Mouse (Mus musculus): ENCODE data around the gene Hvcn1.
"Not testable (repeated sequence)": the region's sequence is repeated elsewhere in the genome, so short reads cannot be mapped to it uniquely, and the experiment has no call there.

Gene Hvcn1

GRCm38 (mm10) chr5:122201904-122202303 is 4.7 kb upstream of the Hvcn1 start:
- in situ Hi-C loops (cut with MseI, MboI), result no loop called here

GRCm38 (mm10) chr5:122204180-122204579 is 2.4 kb upstream of the Hvcn1 start:
- in situ Hi-C loops (cut with MseI, MboI), result no loop called here

- in situ Hi-C loops (cut with MseI, MboI), result no loop called here
Observed at GRCm38 (mm10) chr5:122208909-122209308, 2.3 kb downstream of the Hvcn1 start.

GRCm38 (mm10) chr5:122209591-122210368 is 3.2 kb downstream of the Hvcn1 start:
- in situ Hi-C loops (cut with MseI, MboI), result no loop called here

GRCm38 (mm10) chr5:122210890-122211289 is 4.3 kb downstream of the Hvcn1 start:
- in situ Hi-C loops (cut with MseI, MboI), result no loop called here

GRCm38 (mm10) chr5:122212125-122212524 is 5.5 kb downstream of the Hvcn1 start:
- in situ Hi-C loops (cut with MseI, MboI), result no loop called here

- in situ Hi-C loops (cut with MseI, MboI), result not testable (repeated sequence)
Observed at GRCm38 (mm10) chr5:122212820-122213219, 6.2 kb downstream of the Hvcn1 start.

- in situ Hi-C loops (cut with MseI, MboI), result no loop called here
Observed at GRCm38 (mm10) chr5:122213861-122214260, 7.3 kb downstream of the Hvcn1 start.

GRCm38 (mm10) chr5:122217636-122218035 is 11.0 kb downstream of the Hvcn1 start:
- in situ Hi-C loops (cut with MseI, MboI), result no loop called here

- in situ Hi-C loops (cut with MseI, MboI), result no loop called here
Observed at GRCm38 (mm10) chr5:122218109-122218905, 11.7 kb downstream of the Hvcn1 start.

- in situ Hi-C loops (cut with MseI, MboI), result no loop called here
Observed at GRCm38 (mm10) chr5:122218928-122219327, 12.3 kb downstream of the Hvcn1 start.

GRCm38 (mm10) chr5:122219655-122220629 is 13.3 kb downstream of the Hvcn1 start:
- in situ Hi-C loops (cut with MseI, MboI), result no loop called here

GRCm38 (mm10) chr5:122221085-122221484 is 14.5 kb downstream of the Hvcn1 start:
- in situ Hi-C loops (cut with MseI, MboI), result no loop called here

- in situ Hi-C loops (cut with MseI, MboI), result no loop called here
Observed at GRCm38 (mm10) chr5:122224291-122224690, 17.7 kb downstream of the Hvcn1 start.

- in situ Hi-C loops (cut with MseI, MboI), result no loop called here
Observed at GRCm38 (mm10) chr5:122228271-122228765, 21.7 kb downstream of the Hvcn1 start.

GRCm38 (mm10) chr5:122228772-122229171 is 22.2 kb downstream of the Hvcn1 start:
- in situ Hi-C loops (cut with MseI, MboI), result no loop called here

- in situ Hi-C loops (cut with MseI, MboI), result no loop called here
Observed at GRCm38 (mm10) chr5:122230816-122231215, 24.2 kb downstream of the Hvcn1 start.

GRCm38 (mm10) chr5:122231431-122231830 is 24.8 kb downstream of the Hvcn1 start:
- in situ Hi-C loops (cut with MseI, MboI), result no loop called here

GRCm38 (mm10) chr5:122232004-122232403 is 25.4 kb downstream of the Hvcn1 start:
- in situ Hi-C loops (cut with MseI, MboI), result no loop called here

- in situ Hi-C loops (cut with MseI, MboI), result no loop called here
Observed at GRCm38 (mm10) chr5:122233077-122233581, 26.5 kb downstream of the Hvcn1 start.

- in situ Hi-C loops (cut with MseI, MboI), result no loop called here
Observed at GRCm38 (mm10) chr5:122233695-122234094, 27.1 kb downstream of the Hvcn1 start.

Data from mouse trophoblast stem cell (cell line).